Mouse (Mus musculus) lung, adult 2 months (tissue): Measurements from ENCODE around the gene Il24.

Experiments used
- CTCF ChIP-seq: fragments of 200-500 bp; IDR thresholded peaks from 2 replicates; pipeline ENCODE4 v1.5.1; 2011; ENCODE audit warnings: mild to moderate bottlenecking, low read length, control low read depth; ENCODE audit not compliant: insufficient read depth
- POLR2A ChIP-seq: fragments of 200-500 bp; IDR thresholded peaks from 2 replicates; pipeline ENCODE4 v1.6.1; 2011; ENCODE audit warnings: low read depth, mild to moderate bottlenecking, control low read depth, low read length, borderline replicate concordance; ENCODE audit errors: extremely low read depth

DNA sequence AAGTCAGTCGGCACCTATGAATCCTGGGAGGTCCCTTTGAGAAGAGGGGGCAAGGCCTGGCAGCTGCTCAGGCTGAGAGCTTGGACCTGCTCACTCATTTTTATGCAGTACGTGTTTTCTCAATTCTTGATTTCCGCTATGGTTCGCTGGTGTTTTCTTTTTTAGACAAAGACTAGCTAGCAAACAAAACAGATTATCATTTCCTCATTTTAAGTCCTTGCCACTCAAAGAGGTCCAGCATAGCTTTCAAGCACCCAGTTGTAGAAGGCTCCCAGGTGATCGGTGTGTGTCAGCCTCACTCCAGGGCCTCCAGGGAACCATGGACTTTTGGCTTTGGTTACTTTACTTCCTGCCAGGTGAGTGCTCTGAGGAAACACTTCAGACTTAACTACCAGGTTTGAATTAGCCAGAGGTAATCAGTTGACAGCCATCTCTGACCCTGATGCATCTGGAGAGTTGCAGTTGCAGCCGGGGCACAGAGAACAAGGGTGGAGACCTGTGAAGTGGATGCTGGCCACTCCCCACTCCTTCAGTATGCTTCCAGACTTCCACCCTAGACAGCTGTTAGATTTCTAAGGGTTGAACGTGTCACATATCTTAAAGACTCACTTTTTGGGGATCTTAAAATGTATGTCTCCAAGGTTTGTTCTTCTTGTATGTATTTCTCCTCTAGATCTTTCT is 21.6 kb downstream of the Il24 start, which contains the start of gene Fcmr:
- TF ChIP-seq CTCF: no peak
- TF ChIP-seq POLR2A: no peak
